Mouse (Mus musculus) erythroblast, adult 5-6 weeks (primary cell): ENCODE results near the gene Parva. TPM values are rescaled to one million over a fixed set of nuclear protein-coding genes. Genes with fewer than 3 reads are reported as not detected.

Experiments
- total RNA-seq, 2 experiments: library from RNA; stranded (forward) in 1 of 2; stranded (reverse) in 1 of 2; fragments of 150-400 nt in 1 of 2; fragments of 200-764, 138-1000 nt in 1 of 2; gene quantifications; 2 replicates each; pipeline versions ENCODE4 v1.2.3 to v1.2.4; 2015 to 2017; ENCODE audit warnings: low replicate concordance in 2 of 2

The Parva gene
- total RNA-seq, 2 experiments from 2014 or later = not detected

Other genes with a start within 250 kb of the Parva start
- 0.63 TPM in 1 of 2 replicates, not detected in the other for gene Mical2, start 201.6 kb upstream of the Parva start, total RNA-seq (2015; ENCODE audit: low replicate concordance)
- gene Mical2, start 201.6 kb upstream of the Parva start, total RNA-seq (2017; ENCODE audit: low replicate concordance) = 0.34 and 1.5 TPM in 2 replicates